Mouse (Mus musculus): ENCODE results near the gene Syndig1l.

Gene Syndig1l

GRCm38 (mm10) chr12:84698319-84699081 lies at the start of gene Syndig1l:
Gene Syndig1l, minus strand, starts transcription at chr12:84698831.
- peak; percentile 26 to 79 for DNase-seq (ENCODE audit: low spot score in 2 of 2)

GRCm38 (mm10) chr12:84748134-84748533 lies 49.5 kb upstream of the Syndig1l start:
- DNase-seq (ENCODE audit: low spot score in 2 of 2) = no peak

- no peak for DNase-seq (ENCODE audit: low spot score in 2 of 2)
These were observed 47.1 kb upstream of the Syndig1l start for GRCm38 (mm10) chr12:84745700-84746099.

GRCm38 (mm10) chr12:84743496-84743895 lies 44.9 kb upstream of the Syndig1l start:
- no peak for DNase-seq (ENCODE audit: low spot score in 2 of 2)

- no peak for DNase-seq (ENCODE audit: low spot score in 2 of 2)
These were observed 34.7 kb upstream of the Syndig1l start for GRCm38 (mm10) chr12:84733366-84733765.

- no peak for DNase-seq (ENCODE audit: low spot score in 2 of 2)
These were observed 29.8 kb upstream of the Syndig1l start for GRCm38 (mm10) chr12:84728421-84728820.

GRCm38 (mm10) chr12:84727434-84727833 lies 28.8 kb upstream of the Syndig1l start:
- no peak for DNase-seq (ENCODE audit: low spot score in 2 of 2)

GRCm38 (mm10) chr12:84726986-84727385 lies 28.4 kb upstream of the Syndig1l start:
- no peak for DNase-seq (ENCODE audit: low spot score in 2 of 2)

- no peak for DNase-seq (ENCODE audit: low spot score in 2 of 2)
These were observed 27.8 kb upstream of the Syndig1l start for GRCm38 (mm10) chr12:84726391-84726790.

- no peak for DNase-seq (ENCODE audit: low spot score in 2 of 2)
These were observed 20.0 kb upstream of the Syndig1l start for GRCm38 (mm10) chr12:84718462-84719244.

- DNase-seq (ENCODE audit: low spot score in 2 of 2) = no peak
These were observed 15.9 kb upstream of the Syndig1l start for GRCm38 (mm10) chr12:84714578-84714977.

- DNase-seq (ENCODE audit: low spot score in 2 of 2) = no peak
These were observed 11.3 kb upstream of the Syndig1l start for GRCm38 (mm10) chr12:84709842-84710439.

- no peak for DNase-seq (ENCODE audit: low spot score in 2 of 2)
These were observed 9.2 kb upstream of the Syndig1l start for GRCm38 (mm10) chr12:84707804-84708203.

- no peak for DNase-seq (ENCODE audit: low spot score in 2 of 2)
These were observed 8.3 kb upstream of the Syndig1l start for GRCm38 (mm10) chr12:84706886-84707285.

- no peak for DNase-seq (ENCODE audit: low spot score in 2 of 2)
These were observed 4.0 kb upstream of the Syndig1l start for GRCm38 (mm10) chr12:84702586-84702985.

- DNase-seq (ENCODE audit: low spot score in 2 of 2) = no peak
These were observed 6.5 kb downstream of the Syndig1l start for GRCm38 (mm10) chr12:84692141-84692540.

GRCm38 (mm10) chr12:84691347-84691746 lies 7.3 kb downstream of the Syndig1l start:
- no peak for DNase-seq (ENCODE audit: low spot score in 2 of 2)

- DNase-seq (ENCODE audit: low spot score in 2 of 2) = no peak
These were observed 9.6 kb downstream of the Syndig1l start for GRCm38 (mm10) chr12:84689051-84689450.

- no peak for DNase-seq (ENCODE audit: low spot score in 2 of 2)
These were observed 11.1 kb downstream of the Syndig1l start for GRCm38 (mm10) chr12:84687531-84687930.

- no peak for DNase-seq (ENCODE audit: low spot score in 2 of 2)
These were observed 12.5 kb downstream of the Syndig1l start for GRCm38 (mm10) chr12:84686176-84686575.

- DNase-seq (ENCODE audit: low spot score in 2 of 2) = no peak
These were observed 14.1 kb downstream of the Syndig1l start for GRCm38 (mm10) chr12:84684569-84684968.

GRCm38 (mm10) chr12:84676011-84676410 lies 22.6 kb downstream of the Syndig1l start:
- DNase-seq (ENCODE audit: low spot score in 2 of 2) = no peak

Data from thymus, postnatal 10 days (tissue).